Mouse (Mus musculus) embryonic facial prominence, embryonic 15.5 days (tissue): ENCODE data around the gene Bag5. TPM values are rescaled to one million over a fixed set of nuclear protein-coding genes. Genes with fewer than 3 reads are reported as not detected.
"Not testable (repeated sequence)": the region's sequence is repeated elsewhere in the genome, so short reads cannot be mapped to it uniquely, and the experiment has no call there.

Experiments used
- ATAC-seq: fragments of 200-750 bp; cut with Nextera tagmentation; 2 replicates; pipeline ENCODE4 v1.8.0; 2017; ENCODE audit warnings: low read depth, moderate TSS enrichment; ENCODE audit not compliant: insufficient number of reproducible peaks, low FRiP score, low TSS enrichment
- H3K27ac ChIP-seq: fragments of 300-500 bp; sonication (generic); replicated peaks from 2 replicates; pipeline ENCODE4 v1.5.1; 2015; ENCODE audit warnings: mild to moderate bottlenecking, inconsistent platforms
- H3K27me3 ChIP-seq: fragments of 300-500 bp; sonication (generic); 2 replicates; pipeline ENCODE4 v1.6.1; 2015; ENCODE audit warnings: inconsistent platforms
- H3K36me3 ChIP-seq: fragments of 300-500 bp; sonication (generic); 2 replicates; pipeline ENCODE4 v1.6.1; 2015; ENCODE audit warnings: mild to moderate bottlenecking, inconsistent platforms
- H3K4me1 ChIP-seq: fragments of 300-500 bp; sonication (generic); 2 replicates; pipeline ENCODE4 v1.6.1; 2015; ENCODE audit warnings: inconsistent platforms
- H3K4me2 ChIP-seq: fragments of 300-500 bp; sonication (generic); replicated peaks from 2 replicates; pipeline ENCODE4 v1.6.1; 2015; ENCODE audit warnings: mild to moderate bottlenecking, inconsistent platforms
- H3K4me3 ChIP-seq: fragments of 300-500 bp; sonication (generic); replicated peaks from 2 replicates; pipeline ENCODE4 v1.5.1; 2015; ENCODE audit warnings: mild to moderate bottlenecking, inconsistent platforms
- H3K9ac ChIP-seq: fragments of 300-500 bp; sonication (generic); 2 replicates; pipeline ENCODE4 v1.6.1; 2015; ENCODE audit warnings: inconsistent platforms
- H3K9me3 ChIP-seq: fragments of 300-500 bp; sonication (generic); replicated peaks from 2 replicates; pipeline ENCODE4 v1.6.1; 2016; ENCODE audit warnings: inconsistent platforms
- WGBS: fragments of 180-500 bp; shearing (Covaris S2); methylation state at CpG from one replicate; pipeline ENCODE4 v1.1.7; 2015; 5-methylcytosine and 5-hydroxymethylcytosine counted together
- polyA plus RNA-seq: library from polyadenylated mRNA; unstranded; fragments of >200 nt; fragmentation: Nextera tagmentation; extraction: Ambion mirVana; gene quantifications from 2 replicates; pipeline ENCODE4 v1.2.1, GENCODE M21; 2015

Bag5 gene
- polyA plus RNA-seq, 1 experiment from 2014 or later, result 65.5 TPM

DNA sequence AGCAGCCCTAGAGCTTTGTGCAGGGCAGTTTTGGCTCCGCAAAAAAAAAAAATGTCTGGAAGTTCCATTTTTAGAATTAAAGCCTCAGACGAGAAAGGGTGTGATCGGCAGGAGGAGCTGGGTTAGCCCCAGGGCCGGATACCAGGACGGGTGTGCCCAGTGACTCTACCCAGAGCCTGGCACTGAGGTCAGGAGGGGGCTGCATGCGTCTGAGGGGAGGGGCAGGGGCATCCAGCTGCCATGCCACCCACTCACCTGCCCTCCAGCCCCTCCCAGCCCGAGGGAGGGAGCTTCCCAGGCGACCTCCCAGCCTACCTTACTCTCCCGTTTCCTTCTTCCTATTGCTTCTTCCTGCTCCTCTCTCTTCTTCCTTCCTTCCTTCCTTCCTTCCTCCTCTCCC is 40.3 kb upstream of the Bag5 start:
- no peak overlapping the region for H3K4me3 ChIP-seq
- H3K9me3 ChIP-seq, result no peaks in the 10 kb centered on the region
- WGBS, result 45% methylated on average over 9 of the region's 9 CpGs
- no peaks in the 10 kb centered on the region for H3K36me3 ChIP-seq
- peaks cover 20% of the 10 kb centered on the region for H3K4me1 ChIP-seq
- no peak overlapping the region for H3K27ac ChIP-seq
- no peak overlapping the region for H3K9ac ChIP-seq
- H3K4me2 ChIP-seq, result no peak overlapping the region
- ATAC-seq, result no peak
- H3K27me3 ChIP-seq, result no peaks in the 10 kb centered on the region

GRCm38 (mm10) chr12:111752491-111752890 is 39.4 kb upstream of the Bag5 start:
- WGBS, result 77% methylated on average over 6 of the region's 6 CpGs
- H3K27me3 ChIP-seq, result no peaks in the 10 kb centered on the region
- no peak overlapping the region for H3K9ac ChIP-seq
- no peak overlapping the region for H3K4me3 ChIP-seq
- ATAC-seq, result no peak
- H3K4me2 ChIP-seq, result no peak overlapping the region
- no peak overlapping the region for H3K27ac ChIP-seq
- no peaks in the 10 kb centered on the region for H3K36me3 ChIP-seq
- H3K4me1 ChIP-seq, result peaks cover 11% of the 10 kb centered on the region; the same call in 1 of the 2 replicates
- no peaks in the 10 kb centered on the region for H3K9me3 ChIP-seq

- Histone ChIP-seq H3K27me3 (no peaks in the 10 kb centered on the region), H3K9ac (no peak overlapping the region), H3K4me1 (peaks cover 20% of the 10 kb centered on the region), H3K9me3 (no peaks in the 10 kb centered on the region), H3K4me3 (no peak overlapping the region), H3K36me3 (no peaks in the 10 kb centered on the region), H3K4me2 (no peak overlapping the region), H3K27ac (no peak overlapping the region)
- ATAC-seq, result no peak
- WGBS, result 93% methylated on average over 3 of the region's 3 CpGs
Measured at GRCm38 (mm10) chr12:111750739-111751138, 37.7 kb upstream of the Bag5 start.

- no peak for ATAC-seq
- Histone ChIP-seq H3K4me2 (no peak overlapping the region), H3K27me3 (no peaks in the 10 kb centered on the region), H3K36me3 (no peaks in the 10 kb centered on the region), H3K9me3 (no peaks in the 10 kb centered on the region), H3K4me1 (peaks cover 23% of the 10 kb centered on the region), H3K4me3 (no peak overlapping the region), H3K9ac (no peak overlapping the region), H3K27ac (no peak overlapping the region)
- WGBS, result 86% methylated on average over 7 of the region's 7 CpGs
Measured at GRCm38 (mm10) chr12:111747421-111747820, 34.4 kb upstream of the Bag5 start.

DNA sequence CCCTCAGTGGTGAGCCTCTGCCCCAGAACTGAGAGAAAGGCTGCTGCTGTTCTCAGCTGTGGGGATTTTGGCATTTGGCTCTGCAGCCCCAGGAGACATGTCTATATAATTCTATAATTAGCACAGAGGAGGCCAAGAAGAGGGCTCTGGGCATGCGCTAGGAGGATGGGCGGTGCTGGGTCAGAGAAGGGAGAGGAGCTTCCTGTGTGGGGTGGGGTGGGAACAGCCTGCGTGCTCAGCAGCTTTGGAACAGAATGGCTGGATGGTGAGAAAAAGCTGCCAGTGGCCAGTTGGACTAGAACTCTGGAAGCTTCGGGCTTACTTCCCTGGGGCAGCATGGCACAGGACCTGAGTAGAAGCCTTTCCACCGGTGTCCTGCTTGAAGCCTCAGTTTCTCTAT is 33.0 kb upstream of the Bag5 start:
- ATAC-seq, result peak; percentile 77
- WGBS, result 40% methylated on average over 5 of the region's 5 CpGs
- H3K9ac ChIP-seq, result no peak overlapping the region
- H3K9me3 ChIP-seq, result no peaks in the 10 kb centered on the region
- peak overlapping the region; percentile 19; the same call in 1 of the 2 replicates for H3K4me2 ChIP-seq
- no peaks in the 10 kb centered on the region for H3K27me3 ChIP-seq
- peaks cover 23% of the 10 kb centered on the region for H3K4me1 ChIP-seq
- peak overlapping the region; percentile 79 for H3K27ac ChIP-seq
- H3K4me3 ChIP-seq, result no peak overlapping the region
- no peaks in the 10 kb centered on the region for H3K36me3 ChIP-seq

DNA sequence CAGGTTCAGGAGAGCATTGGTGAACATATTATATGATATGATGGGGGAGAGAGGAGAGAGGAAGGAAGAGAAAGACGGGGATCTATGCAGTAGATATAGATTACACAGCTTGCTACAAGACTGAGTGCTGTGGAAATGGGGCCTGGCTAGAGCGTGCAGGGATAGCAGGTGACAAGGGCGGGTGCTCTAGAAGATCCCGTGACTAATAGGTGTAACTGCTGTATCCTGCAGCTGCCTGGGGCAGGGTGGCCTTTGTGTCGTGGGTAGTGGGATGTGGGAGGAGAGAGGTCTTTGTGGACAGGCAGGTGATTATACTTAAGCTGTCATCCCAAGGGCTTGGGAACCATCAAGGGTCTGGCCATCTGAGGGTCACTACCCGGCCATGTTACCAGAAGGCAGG is 32.2 kb upstream of the Bag5 start:
- 67% methylated on average over 6 of the region's 6 CpGs for WGBS
- Histone ChIP-seq H3K9me3 (no peaks in the 10 kb centered on the region), H3K27me3 (no peaks in the 10 kb centered on the region), H3K4me2 (no peak overlapping the region), H3K9ac (no peak overlapping the region), H3K36me3 (no peaks in the 10 kb centered on the region), H3K27ac (peak overlapping the region; percentile 79), H3K4me3 (no peak overlapping the region), H3K4me1 (peaks cover 22% of the 10 kb centered on the region)
- ATAC-seq, result no peak

GRCm38 (mm10) chr12:111743981-111744423 is 30.9 kb upstream of the Bag5 start:
- H3K4me2 ChIP-seq, result no peak overlapping the region

GRCm38 (mm10) chr12:111743419-111743818 is 30.4 kb upstream of the Bag5 start:
- H3K9me3 ChIP-seq, result no peaks in the 10 kb centered on the region
- ATAC-seq, result no peak
- H3K4me3 ChIP-seq, result no peak overlapping the region
- H3K27me3 ChIP-seq, result no peaks in the 10 kb centered on the region
- peaks cover 19% of the 10 kb centered on the region for H3K4me1 ChIP-seq
- H3K4me2 ChIP-seq, result no peak overlapping the region
- H3K9ac ChIP-seq, result no peak overlapping the region
- H3K36me3 ChIP-seq, result no peaks in the 10 kb centered on the region
- WGBS, result 49% methylated on average over 2 of the region's 2 CpGs
- H3K27ac ChIP-seq, result 0 out of 2 replicates have a peak overlapping the region, but pooled peaks have one; percentile 9

More at GRCm38 (mm10) chr12:111743981-111744423, 30.9 kb upstream of the Bag5 start:
- no peak overlapping the region for H3K4me3 ChIP-seq
- no peak overlapping the region for H3K9ac ChIP-seq
- H3K27ac ChIP-seq, result no peak overlapping the region
- H3K27me3 ChIP-seq, result no peaks in the 10 kb centered on the region
- 78% methylated on average over 11 of the region's 11 CpGs for WGBS
- H3K9me3 ChIP-seq, result no peaks in the 10 kb centered on the region
- ATAC-seq, result no peak
- H3K36me3 ChIP-seq, result no peaks in the 10 kb centered on the region
- H3K4me1 ChIP-seq, result peaks cover 19% of the 10 kb centered on the region

DNA sequence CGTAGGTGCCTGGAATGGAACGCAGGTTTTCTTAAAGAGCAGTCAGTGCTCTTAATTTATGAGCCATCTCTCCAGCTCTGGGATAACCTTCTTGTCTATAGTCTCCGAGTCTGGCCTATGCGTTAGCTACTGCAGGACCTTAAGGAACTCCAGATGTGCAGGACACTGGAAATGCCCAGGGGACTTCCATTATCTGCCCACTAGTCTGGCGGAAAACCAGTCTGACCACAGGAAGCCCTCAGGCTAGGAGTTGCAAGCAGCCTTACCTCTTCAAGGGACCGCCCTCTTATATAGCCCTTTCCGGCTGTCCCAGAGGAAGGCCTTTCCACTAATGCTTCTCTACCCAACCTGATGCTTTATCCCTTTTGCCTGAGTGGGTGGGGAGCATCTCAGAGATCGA is 28.3 kb upstream of the Bag5 start:
- no peak overlapping the region for H3K9ac ChIP-seq
- H3K27me3 ChIP-seq, result no peaks in the 10 kb centered on the region
- ATAC-seq, result no peak
- H3K4me1 ChIP-seq, result peaks cover 15% of the 10 kb centered on the region
- no peak overlapping the region for H3K4me2 ChIP-seq
- no peak overlapping the region for H3K27ac ChIP-seq
- H3K4me3 ChIP-seq, result no peak overlapping the region
- WGBS, result 50% methylated on average over 8 of the region's 8 CpGs
- H3K36me3 ChIP-seq, result no peaks in the 10 kb centered on the region
- no peaks in the 10 kb centered on the region for H3K9me3 ChIP-seq

- no peak overlapping the region for H3K27ac ChIP-seq
- H3K36me3 ChIP-seq, result no peaks in the 10 kb centered on the region
- ATAC-seq, result no peak
- H3K4me3 ChIP-seq, result no peak overlapping the region
- no peak overlapping the region for H3K4me2 ChIP-seq
- H3K9ac ChIP-seq, result no peak overlapping the region
- H3K9me3 ChIP-seq, result no peaks in the 10 kb centered on the region
- WGBS, result 8% methylated on average over 3 of the region's 3 CpGs
- no peaks in the 10 kb centered on the region for H3K27me3 ChIP-seq
- H3K4me1 ChIP-seq, result no peaks in the 10 kb centered on the region
Measured at GRCm38 (mm10) chr12:111738754-111739153, 25.7 kb upstream of the Bag5 start.

- H3K4me1 ChIP-seq, result peaks cover 1% of the 10 kb centered on the region; the same call in 1 of the 2 replicates
- H3K9me3 ChIP-seq, result no peaks in the 10 kb centered on the region
- no peak overlapping the region for H3K27ac ChIP-seq
- H3K4me2 ChIP-seq, result no peak overlapping the region
- H3K36me3 ChIP-seq, result no peaks in the 10 kb centered on the region
- no peak overlapping the region for H3K4me3 ChIP-seq
- no peak for ATAC-seq
- H3K9ac ChIP-seq, result no peak overlapping the region
- no peaks in the 10 kb centered on the region for H3K27me3 ChIP-seq
- WGBS, result 49% methylated on average over 9 of the region's 9 CpGs
Measured at GRCm38 (mm10) chr12:111737370-111737769, 24.3 kb upstream of the Bag5 start.

- H3K4me2 ChIP-seq, H3K9ac ChIP-seq, H3K9me3 ChIP-seq, H3K4me3 ChIP-seq, H3K36me3 ChIP-seq, H3K27ac ChIP-seq, H3K4me1 ChIP-seq, ATAC-seq, H3K27me3 ChIP-seq: not testable (repeated sequence)
- WGBS, result 86% methylated on average over 8 of the region's 8 CpGs
Measured at GRCm38 (mm10) chr12:111736676-111737075, 23.6 kb upstream of the Bag5 start.
